Mouse (Mus musculus) layer of hippocampus, adult 9-10 months (tissue): ENCODE measurements around the gene Snip1.

Experiments used
- DNase-seq: peaks from one replicate; pipeline ENCODE4 v3.0.0; 2022; ENCODE audit warnings: low spot score

Gene Snip1

DNA sequence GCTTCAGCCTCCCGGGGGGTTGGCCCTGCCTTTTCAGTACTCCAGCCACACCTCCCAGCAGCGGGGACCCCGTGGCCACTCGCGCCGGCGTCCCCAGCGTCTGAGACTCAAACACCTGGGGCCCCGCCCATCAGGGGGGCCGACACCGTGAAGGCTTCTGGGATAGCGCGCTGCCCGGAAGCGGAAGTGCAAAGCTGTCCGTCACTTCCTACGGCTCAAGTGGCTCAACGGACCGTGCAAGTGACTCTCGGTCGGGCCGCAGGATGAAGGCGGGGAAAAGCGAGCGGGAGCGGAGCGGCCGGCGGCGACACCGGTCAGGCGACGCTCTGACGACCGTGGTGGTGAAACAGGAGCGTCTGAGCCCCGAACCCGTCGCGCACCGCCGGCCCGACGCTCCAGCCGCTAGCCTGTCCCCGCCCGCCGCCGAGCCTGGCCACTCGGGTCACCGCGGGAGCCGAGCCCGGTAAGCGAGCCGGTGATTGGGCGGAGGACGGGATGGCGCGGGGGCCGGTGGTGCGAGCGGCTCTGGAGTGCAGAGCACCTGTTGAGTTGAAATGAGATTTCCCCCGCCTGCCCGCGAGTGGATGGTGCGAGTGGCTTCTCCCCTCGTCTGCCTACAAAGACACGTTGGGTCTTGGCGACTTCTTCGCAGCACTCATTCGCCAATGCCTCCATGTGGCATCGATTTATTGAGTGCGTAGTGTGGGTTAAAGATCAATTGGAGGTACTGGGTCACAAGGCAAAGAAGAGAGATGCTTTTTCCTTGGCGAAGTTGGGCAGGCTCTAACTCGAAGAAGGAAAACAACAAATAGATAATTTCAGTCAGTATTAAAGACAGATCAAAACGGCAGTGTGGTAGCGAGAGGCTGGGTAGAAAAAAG, at the start of gene Snip1:
TSS of gene Snip1 (plus strand) at position 183 of the 881 bp plus-strand sequence.
- peak; percentile 64 for DNase-seq

DNA sequence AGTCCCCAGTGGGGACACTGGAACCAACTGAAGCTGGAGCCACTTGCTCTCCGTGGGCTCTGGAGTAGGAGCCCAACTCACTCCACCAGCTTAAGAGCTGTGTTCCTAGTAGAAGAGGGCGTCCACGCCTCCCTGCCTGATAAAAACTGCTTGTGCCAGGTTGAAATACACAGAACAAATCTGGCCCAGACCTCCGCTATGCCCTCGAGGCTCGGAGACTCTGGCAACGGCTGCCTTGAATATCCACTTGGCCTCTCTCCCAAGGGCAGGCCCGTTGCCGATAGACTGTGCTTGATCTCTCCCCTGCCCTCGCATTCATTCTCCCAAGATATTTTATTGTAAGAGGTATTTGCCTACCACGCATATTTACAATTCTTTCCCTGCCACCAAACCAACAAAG, 49.0 kb upstream of the Snip1 start:
- DNase-seq = no peak

DNA sequence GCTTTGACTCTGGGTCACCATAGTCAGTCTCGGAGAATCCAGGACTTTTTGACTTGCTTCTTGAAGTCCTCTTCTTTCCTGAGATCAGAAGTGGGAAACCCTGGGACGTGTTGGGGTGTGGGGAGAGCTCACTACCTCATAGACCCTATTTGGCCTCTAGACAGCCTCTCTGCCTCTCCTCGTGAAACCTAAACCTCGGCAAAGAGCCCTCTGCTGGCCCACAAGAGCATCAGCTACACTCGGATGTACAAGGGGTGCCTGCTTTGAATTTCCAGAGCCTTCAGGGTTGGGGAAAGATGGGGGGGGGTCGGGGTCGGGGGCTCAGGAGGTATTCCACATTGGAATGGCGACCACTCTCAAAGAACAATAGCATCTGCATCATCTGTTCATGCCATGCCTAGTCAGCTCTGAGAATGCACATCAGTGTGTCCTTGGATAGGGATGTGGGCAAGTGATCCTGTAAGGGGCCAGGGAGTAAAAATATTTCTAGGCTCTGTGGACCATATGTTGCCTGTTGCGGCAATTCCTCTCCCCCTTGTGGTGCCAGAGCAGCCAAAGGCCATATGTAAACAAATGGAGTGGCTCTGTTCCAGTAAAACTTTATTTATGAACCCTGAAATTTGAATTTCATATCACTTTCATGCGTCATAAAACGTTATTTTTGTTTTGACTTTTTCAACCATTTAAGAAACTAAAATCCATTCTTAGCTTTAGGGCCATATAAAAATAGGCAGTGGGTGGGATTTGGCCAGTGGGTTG, 45.5 kb upstream of the Snip1 start:
- DNase-seq = no peak

DNA sequence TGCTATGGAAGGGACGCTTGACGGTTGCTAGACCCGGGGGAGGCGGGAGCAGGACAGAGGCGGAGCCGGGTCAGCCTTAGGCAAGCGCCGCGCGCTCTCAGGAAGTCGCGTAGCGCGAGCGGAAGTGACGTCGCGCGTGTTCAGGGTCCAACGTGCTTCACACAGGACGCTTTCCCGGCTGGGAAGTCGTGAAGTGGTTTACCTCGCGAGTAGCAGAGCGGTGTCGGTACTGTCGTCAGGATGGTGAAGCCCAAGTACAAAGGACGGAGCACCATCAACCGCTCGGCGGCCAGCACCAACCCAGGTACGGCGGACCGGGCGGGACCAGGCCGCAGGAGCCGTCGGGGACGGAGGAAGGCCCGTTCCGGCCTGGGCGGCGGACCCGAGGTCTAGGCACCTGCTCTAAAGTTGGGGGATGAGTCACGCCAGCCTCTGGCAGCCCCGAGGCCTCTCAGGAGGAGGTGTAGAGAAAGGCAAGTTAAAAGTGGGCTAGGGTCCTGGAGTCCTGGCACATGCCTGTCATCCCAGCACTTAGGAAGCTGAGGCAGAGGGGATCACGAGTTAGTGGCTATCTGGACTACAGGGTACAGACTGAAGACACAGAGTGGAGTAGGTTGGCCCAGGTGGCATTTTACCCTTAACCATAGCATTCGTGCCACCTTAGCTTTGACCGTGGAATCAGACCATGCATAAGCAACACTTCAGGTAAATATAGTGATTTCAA, 36.4 kb upstream of the Snip1 start:
- DNase-seq = peak; percentile 79

DNA sequence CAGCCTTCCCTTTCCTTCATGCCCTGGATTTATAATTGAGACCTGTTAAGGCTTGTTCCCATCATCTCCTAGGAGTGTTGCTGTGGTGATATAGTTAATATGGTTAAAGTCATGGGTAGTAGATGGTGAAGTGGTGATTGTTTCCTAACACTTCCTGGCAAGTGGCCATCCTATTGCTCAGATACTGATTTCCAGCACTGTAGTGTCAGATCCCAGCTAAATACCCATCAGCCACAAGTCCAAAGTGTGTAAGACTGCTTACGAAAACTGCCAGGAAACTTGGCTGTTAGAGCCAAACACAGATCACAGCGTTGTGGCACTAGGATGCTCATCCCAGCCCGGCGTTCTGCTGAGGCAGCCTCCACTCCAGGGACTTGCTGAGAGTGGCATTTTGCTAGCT, 32.1 kb upstream of the Snip1 start:
- no peak for DNase-seq

DNA sequence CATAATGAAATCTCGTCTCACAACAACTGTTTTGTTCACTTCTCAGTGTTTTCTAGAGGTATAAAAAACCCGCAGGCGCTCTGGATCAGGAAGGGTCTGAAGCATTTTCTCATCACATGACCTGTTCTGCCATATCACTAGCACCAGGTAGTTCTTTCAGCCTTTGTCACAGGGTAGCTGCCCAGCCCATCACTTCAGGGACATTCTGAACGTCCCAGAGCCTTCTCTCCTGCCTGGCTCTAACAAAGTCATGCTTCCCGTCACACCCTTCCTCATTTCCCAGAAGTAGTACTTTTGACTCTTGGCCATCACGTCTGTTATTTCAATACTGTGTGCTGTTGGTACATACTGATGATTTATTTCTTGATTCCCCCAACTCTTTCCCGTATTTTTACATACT, 22.0 kb upstream of the Snip1 start:
- DNase-seq = no peak

DNA sequence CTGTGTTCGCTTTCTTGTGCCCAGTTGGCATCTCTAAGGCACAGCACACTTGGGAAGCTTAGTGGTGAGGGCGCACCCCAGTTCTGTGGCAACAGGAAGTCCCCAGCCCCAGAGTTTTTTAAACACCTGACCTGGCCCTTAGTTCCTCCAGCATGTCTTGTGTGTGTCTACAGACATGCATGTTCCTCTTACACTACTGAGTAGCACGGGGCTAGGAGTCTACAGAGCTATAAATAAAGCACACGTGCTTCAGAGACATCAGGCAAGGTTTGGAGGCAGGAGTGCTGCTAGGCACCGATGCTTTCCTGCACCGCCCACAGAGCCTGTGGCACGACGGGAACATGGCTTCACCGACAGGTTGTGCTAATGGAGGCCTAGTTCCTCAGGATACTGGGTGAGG, 11.1 kb upstream of the Snip1 start:
- DNase-seq = no peak

DNA sequence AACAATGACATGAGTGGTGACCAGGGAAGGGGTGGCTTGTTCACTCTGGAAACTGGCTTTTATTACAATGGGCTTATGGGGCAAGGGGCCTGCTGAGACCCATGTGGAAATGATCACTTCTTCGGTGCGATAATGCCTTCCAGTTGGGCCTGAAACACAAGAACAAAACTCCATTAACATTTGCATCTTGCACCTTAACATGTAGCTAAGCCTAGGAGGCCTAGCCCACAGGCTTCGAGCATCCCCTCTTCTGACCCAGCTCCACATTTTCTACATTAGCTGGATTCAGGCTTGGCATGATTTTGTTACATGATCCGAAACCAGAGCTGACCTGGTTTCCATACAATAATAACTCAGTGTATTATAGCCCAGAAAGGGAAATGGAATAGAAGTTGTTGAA, 10.0 kb upstream of the Snip1 start:
- no peak for DNase-seq

DNA sequence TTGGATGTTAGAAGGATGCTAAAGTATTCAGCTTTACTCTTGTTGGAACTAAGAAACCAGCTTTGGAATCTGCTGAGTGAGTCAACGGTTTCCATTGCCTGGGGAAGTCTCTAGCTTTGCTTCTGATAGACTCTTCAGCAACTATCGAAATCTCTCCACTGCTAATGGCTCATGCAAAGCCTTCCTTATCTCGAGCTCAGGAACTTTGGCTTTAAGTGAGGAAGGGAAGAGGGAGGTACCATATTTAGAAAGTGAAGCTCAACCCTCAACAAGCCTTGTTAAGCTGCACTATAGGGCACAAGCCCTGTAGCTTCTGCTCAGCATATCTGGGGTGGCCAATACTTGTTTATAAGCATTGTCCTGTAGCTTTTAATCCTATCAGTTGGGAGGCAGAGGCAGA, 9.2 kb upstream of the Snip1 start:
- DNase-seq = no peak

DNA sequence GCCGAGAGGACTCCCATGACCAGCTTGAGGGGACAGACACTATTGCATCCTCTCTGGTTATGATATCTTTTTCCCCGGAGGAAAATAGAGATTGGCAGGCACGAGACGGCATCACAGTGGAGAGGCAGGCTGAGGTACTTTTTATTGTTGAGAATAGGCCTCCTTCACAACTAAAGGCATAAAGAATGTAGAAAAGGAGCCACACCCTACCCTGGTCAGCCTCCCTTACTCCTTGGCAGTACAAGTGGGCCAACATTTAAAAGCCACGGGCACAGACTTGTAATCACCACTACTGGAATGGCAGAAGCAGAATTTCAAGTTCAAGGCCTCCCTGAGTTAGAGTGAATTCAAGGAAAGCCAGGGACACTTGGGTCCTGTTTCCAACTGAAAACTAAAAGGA, 8.4 kb upstream of the Snip1 start:
- no peak for DNase-seq

DNA sequence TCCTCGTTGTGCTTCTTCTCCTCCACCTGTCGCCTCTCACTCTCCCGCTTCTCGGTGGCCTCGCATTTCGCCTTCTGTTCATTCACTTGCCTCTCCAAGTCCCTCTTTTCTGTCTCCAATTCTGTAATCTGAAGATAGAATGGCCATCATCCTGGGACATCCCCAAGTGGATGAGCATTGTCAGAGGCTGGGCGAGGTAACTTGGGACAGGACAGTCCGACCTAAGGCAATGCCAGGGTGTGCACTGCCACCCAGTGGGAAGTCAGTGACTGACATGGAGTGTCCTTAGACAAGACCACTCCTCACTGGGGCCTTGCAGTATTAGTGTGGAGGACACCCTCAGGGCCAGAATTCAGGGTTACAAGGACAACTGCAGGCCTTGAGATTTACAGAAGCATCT, 7.4 kb upstream of the Snip1 start:
- DNase-seq = peak; percentile 50

DNA sequence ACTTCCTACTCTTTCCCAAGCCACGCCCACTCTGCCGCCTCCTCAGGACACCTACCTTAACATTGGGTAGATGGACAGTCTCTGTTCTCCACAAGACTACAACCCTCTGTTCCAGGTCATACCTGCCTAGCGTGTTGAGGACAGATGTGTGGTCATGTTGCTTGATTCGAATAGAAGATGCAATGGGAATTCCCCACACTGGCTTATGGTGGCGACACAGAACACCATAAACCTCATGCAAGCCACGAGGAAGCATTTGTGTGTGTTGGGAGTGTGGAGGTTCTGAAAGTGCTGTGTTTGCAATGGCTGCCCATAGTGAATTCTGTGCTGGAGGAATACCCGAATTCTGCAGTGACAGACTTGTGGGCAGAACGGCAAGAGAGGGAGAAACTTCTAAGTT, 2.6 kb upstream of the Snip1 start:
- DNase-seq = no peak

DNA sequence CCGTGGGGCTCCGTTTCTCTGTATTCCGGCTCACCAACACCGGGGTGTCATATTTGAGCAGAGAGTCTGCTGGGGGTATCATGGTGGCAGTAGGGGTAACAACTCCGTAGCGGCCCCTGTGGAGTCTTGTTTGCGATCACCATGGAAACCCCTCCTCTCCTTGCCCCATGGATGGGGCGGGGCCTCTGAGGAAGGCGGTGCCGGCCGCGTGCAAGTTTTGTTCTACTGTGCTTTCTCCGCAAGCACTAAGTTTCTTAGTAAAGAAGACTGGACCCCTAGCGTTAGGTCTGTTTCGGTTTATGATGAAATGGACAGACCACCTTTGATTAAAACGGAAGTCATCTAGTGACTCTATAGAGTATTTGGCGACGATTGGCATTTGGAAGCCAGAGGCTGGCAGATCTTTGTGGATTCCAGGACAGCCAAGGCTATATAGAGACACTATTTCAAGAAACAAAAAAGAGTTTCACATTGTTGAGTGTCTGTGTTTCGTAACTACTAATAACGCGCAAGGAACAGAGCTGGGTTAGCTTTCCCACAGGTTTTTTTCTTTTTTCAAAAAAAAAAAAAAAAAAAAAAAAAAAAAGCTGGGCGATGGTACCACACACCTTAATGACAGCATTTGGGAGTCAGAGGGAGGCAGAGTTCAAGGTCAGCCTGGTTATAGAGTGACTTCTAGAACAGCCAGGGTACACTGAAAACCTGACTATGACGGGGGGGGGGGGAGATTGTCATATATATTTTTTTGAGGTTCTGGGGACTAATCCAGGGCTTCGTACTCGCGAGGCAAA, 760 bp upstream of the Snip1 start, which contains the start of gene Dnali1:
TSS of gene Dnali1 (minus strand) at position 187 of the 791 bp plus-strand sequence.
- DNase-seq = no peak

DNA sequence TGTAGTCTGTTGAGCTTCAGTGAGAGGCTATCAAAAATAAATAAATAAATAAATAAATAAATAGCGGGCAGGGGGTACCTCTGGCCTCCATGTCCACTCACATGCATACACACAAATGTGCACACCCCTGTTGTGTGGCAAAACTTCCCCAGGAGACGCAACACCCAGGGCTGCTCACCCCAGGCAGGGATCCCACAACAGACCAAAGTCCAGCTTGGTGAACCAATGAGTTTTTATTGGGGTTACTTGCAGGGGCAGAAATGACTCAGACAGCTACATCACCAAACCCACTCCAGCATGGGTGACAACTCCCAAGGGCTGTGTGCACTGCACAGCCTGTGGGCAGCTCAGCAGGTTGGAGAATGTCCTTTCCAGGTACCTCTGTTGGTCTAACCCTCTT, 11.2 kb downstream of the Snip1 start:
- DNase-seq = no peak

DNA sequence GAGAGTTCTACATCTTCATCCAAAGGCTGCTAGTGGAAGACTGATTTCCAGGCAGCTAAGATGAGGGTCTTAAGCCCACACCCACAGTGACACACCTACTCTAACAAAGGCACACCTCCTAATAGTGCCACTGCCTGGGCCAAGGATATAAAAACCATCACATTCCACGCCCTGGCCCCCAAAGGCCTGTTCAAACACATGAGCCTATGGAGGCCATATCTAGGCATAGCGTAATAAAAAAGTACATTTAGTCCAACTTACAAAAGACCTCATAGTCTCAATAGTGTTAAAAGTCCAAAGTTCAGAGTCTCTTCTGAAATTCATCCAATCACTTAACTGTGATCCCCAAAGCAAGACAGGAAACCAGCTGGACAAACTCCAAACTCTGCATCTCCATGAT, 12.2 kb downstream of the Snip1 start:
- no peak for DNase-seq

DNA sequence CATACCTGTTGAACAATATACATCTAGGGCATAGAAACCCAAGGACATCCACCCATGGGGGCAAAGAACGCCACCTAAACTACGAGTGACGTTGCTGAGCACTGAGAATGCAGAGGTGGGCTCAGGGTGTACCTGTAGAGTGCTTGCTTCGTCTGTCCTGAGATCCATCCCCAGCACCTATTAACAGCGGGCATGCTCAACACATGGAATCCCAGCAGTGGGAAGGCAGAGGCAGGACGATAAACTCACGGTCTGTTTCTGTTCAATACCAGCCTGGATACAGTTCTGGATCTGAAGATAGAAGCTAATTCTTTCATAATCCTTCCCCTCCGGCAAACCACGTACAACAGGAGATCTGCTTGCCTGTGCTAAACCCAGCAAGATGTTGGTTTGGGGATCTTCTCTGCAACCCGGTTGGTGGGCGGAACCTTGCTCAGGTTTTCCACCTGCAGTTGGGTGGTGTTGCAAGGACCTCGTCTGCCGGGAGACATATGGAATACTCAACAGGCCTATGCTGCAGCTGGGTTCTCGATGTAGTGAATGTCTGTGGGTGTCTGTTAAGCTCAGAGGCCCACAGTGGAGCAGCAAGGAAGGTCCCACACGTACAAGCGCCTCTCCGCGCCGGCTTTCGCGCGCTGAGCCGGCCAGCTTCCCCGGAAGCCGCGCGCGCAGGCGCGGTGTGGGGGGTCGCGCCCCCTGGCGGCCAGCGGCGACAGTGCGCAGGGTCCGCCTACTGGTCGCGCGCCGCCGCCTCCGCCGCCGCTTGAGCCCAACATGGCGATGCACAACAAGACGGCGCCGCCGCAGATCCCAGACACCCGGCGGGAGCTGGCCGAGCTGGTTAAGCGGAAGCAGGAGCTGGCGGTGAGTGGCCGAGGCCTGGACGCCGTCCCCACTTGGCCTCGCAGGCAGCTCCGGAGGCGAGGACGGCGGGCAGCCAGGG, 18.2 kb downstream of the Snip1 start, which contains the start of gene Meaf6:
TSS of gene Meaf6 (plus strand) at position 732 of the 943 bp plus-strand sequence.
- DNase-seq = peak; percentile 76

DNA sequence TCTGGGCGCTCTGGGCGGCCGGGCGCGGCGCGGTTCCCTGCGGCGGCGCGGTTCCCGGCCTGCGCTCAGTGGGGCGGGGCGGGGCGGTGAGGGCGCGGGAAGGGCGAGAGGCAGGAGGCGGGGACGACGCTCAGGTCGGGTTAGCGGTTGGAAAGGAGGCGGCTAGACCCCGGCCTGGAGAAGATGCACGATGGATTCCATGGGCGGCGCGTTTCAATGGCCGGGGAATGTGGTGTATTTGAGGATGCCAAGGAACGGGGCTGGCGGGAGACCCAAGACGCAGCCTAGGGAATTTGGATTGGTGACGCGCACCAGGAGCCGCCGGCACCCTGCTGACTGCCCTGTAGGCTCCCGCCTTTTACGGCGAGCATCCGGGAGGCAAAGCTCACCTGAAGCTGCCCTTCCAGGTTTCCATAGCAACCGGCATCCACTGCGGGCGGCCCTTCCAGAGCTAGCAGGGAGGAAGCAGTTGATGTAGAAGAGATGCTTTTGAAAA, 18.9 kb downstream of the Snip1 start:
- no peak for DNase-seq

DNA sequence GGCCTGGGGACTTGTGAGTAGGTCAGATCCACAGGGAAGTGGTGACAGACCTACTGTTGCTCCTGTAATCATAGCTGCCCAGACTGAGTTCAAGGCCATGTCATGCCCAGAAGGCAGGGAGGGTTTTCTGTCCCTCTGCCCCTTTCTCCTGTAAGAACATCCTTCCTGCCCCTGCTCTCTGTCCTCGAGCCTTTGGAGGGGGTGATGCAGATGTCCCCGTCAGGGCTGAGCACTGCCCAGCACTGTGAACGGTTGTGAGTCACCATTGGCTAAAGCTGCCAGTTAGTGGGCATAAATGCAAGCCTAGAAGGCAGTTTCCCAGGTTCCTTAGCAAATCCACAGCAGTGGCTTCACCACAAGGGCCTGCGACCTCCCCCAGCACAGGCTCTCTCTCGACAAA, 26.6 kb downstream of the Snip1 start:
- no peak for DNase-seq

DNA sequence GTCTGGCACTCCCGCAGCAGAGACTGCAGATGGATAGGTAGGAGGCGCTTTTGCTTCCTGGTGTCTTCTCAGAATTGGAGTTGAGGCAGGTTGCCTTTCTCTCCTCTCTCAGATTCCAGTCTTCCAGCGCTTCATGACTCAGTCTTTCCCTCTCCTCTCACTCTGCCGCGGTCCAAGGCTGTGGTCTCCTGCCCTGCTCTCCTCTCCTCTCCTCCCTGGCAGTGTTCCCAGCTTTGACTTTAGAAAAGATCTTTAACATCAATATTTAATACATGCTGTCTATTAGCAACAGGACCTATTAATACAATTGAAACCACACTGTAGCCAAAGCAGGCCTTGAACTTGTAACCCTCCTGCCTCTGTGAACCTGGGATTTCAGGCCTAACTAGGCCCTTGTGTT, 29.6 kb downstream of the Snip1 start:
- no peak for DNase-seq

DNA sequence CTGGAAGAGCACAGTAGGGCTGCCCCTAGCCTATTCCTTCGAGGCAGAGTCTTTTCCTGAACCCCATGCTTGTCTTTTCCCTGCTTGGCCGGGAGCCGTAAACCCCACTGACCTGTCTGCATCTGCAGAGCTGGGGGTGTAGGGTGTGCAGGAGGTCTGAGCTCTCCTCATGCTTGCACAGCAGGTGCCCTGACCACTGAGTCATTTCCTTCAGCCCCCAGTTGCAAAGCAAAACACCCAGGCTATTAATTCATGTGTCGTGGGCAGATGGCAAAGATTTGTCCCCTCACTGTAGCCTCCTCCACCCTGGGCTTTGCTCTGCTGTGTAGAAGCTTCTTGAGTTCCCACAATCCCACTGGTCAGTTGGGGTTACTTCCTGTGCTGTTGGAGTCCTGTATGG, 30.9 kb downstream of the Snip1 start:
- DNase-seq = no peak
